In the genomic region with DNA sequence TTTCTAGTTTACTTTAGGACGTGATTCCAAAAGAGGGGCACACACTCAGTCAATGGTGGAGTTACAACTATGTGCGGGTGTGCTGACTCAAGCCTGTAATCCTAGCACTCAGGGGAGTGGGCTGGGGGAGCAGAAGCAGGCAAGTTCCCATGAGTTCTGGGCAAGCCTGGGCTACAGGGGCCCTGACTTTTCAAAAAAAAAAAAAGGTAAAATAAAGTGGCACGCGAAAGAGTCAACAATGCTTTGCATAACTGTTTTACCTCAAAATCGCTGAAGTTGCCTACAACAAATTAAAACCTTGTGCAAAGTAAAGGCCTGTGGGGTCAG, we compare ENCODE assay signal across 9 mouse cellular contexts. TPM values are rescaled to one million over a fixed set of nuclear protein-coding genes. Genes with fewer than 3 reads are reported as not detected.
DNase-seq lines count a peak whose midpoint lies in the region; ATAC-seq and TF ChIP-seq lines count a peak whose summit lies in the region.
"Had no signal": no experiment of that assay in that cellular context is flagged by ENCODE, and none has a peak within 500 bp of the region (broad histone marks: within the 10 kb centered on the region; RNA-seq: fewer than 3 reads in every experiment).

No protein-coding gene starts in this region.

- intact Hi-C loops in left cerebral cortex, adult 2 months (cut with DNase I): loop anchor here (2.0 to 5.0 kb wide), 2 partner anchors 52 to 193 kb away; partner anchors contain the start of gene Bmpr1a

- H3K9me3 ChIP-seq in embryonic facial prominence, embryonic 12.5 days: no peaks in the 10 kb centered on the region
- H3K9me3 ChIP-seq in hindbrain, postnatal 0 days (ENCODE audit: low read length): no peaks in the 10 kb centered on the region

- peak overlapping the region; percentile 74 for H3K4me2 ChIP-seq in embryonic facial prominence, embryonic 12.5 days (replicated peaks)
- H3K4me2 ChIP-seq in hindbrain, postnatal 0 days (ENCODE audit: low read depth, low read length): peak overlapping the region; percentile 72
- H3K4me2 ChIP-seq in myocyte (ENCODE audit: low read depth): peak overlapping the region; percentile 90

- peak overlapping the region; percentile 92 for H3K27ac ChIP-seq in left cerebral cortex, adult 2 months
- peak overlapping the region; percentile 96 for H3K27ac ChIP-seq in embryonic facial prominence, embryonic 12.5 days
- H3K27ac ChIP-seq in hindbrain, postnatal 0 days: peak overlapping the region; percentile 93

- no peaks in the 10 kb centered on the region for H3K36me3 ChIP-seq in embryonic facial prominence, embryonic 12.5 days
- H3K36me3 ChIP-seq in hindbrain, postnatal 0 days (ENCODE audit: insufficient read depth, low read length): no peaks in the 10 kb centered on the region
- peaks cover 12% of the 10 kb centered on the region for H3K36me3 ChIP-seq in myocyte (ENCODE audit: control insufficient read depth, insufficient read depth)

- H3K4me1 ChIP-seq in embryonic facial prominence, embryonic 12.5 days: peaks cover 15% of the 10 kb centered on the region
- no peaks in the 10 kb centered on the region for H3K4me1 ChIP-seq in hindbrain, postnatal 0 days (ENCODE audit: insufficient read depth, low read length)

- H3K9ac ChIP-seq in embryonic facial prominence, embryonic 12.5 days: peak overlapping the region; percentile 98
- H3K9ac ChIP-seq in hindbrain, postnatal 0 days (replicated peaks; ENCODE audit: low read length): peak overlapping the region; percentile 97

- peak overlapping the region; percentile 96 for H3K4me3 ChIP-seq in left cerebral cortex, adult 2 months
- peak overlapping the region; percentile 80 for H3K4me3 ChIP-seq in embryonic facial prominence, embryonic 12.5 days
- H3K4me3 ChIP-seq in hindbrain, postnatal 0 days (ENCODE audit: low read length): peak overlapping the region; percentile 82
- peak overlapping the region; percentile 65 for H3K4me3 ChIP-seq in myocyte

- DNase-seq in left cerebral cortex, adult 2 months (ENCODE audit: extremely low spot score in 1 of 2, low spot score in 2 of 2): no peak
- no peak for DNase-seq in left cerebral cortex, adult 8-10 months (ENCODE audit: low spot score in 2 of 2)
- no peak for DNase-seq in hindbrain, postnatal 0 days (ENCODE audit: low spot score)
- DNase-seq in frontal cortex, postnatal 36 days (ENCODE audit: low spot score in 2 of 2): no peak
- DNase-seq in gastrocnemius, postnatal 10 days: no peak
- DNase-seq in retina, postnatal 1 day: no peak

- TF ChIP-seq POLR2A in myocyte (IDR thresholded peaks at IDR 0.05; ENCODE audit: insufficient read length, low read depth): no peak

- H3K27me3 ChIP-seq in embryonic facial prominence, embryonic 12.5 days: no peaks in the 10 kb centered on the region
- no peaks in the 10 kb centered on the region for H3K27me3 ChIP-seq in hindbrain, postnatal 0 days (ENCODE audit: insufficient read depth, low read length)
- no peaks in the 10 kb centered on the region for H3K27me3 ChIP-seq in myocyte (ENCODE audit: control insufficient read depth, insufficient read depth, insufficient read length)

- H3K79me2 ChIP-seq in myocyte (ENCODE audit: control insufficient read depth, insufficient read depth): peaks cover 40% of the 10 kb centered on the region

- TF ChIP-seq CTCF in left cerebral cortex, adult 2 months (IDR thresholded peaks at IDR 0.05): no peak
- TF ChIP-seq CTCF in hindbrain, postnatal 0 days (IDR thresholded peaks at IDR 0.05; ENCODE audit: low read depth): no peak

- no peak; the same call in 1 of the 2 replicates for ATAC-seq in embryonic facial prominence, embryonic 12.5 days (ENCODE audit: insufficient number of reproducible peaks, insufficient read depth, low FRiP score, low TSS enrichment)
- ATAC-seq in hindbrain, postnatal 0 days: no peak

- WGBS in embryonic facial prominence, embryonic 12.5 days: 8% methylated on average over 5 of the region's 5 CpGs
- WGBS in hindbrain, postnatal 0 days: 11% methylated on average over 5 of the region's 5 CpGs

- peak overlapping the region; percentile 54 for H3ac ChIP-seq in myocyte (ENCODE audit: control insufficient read depth, insufficient read length)

TF ChIP-seq in myocyte, 11 proteins besides CTCF, POLR2A, EP300 and RAD21:
- TF ChIP-seq MAX (IDR thresholded peaks at IDR 0.05; ENCODE audit: low read depth) (no peak), USF1 (IDR thresholded peaks at IDR 0.05; ENCODE audit: low read depth) (no peak), POLR2AphosphoS2 (IDR thresholded peaks at IDR 0.05; ENCODE audit: insufficient read length, low read depth) (no peak), MYOD1 (IDR thresholded peaks at IDR 0.05; ENCODE audit: control insufficient read depth in 1 of 3, insufficient read length in 2 of 3, low read depth in 2 of 3) (no peak), TCF12 (IDR thresholded peaks at IDR 0.05; ENCODE audit: insufficient read depth, poor library complexity, severe bottlenecking) (no peak), SRF (IDR thresholded peaks at IDR 0.05; ENCODE audit: control insufficient read depth, insufficient read length, low read depth) (no peak), MYOG (IDR thresholded peaks at IDR 0.05; ENCODE audit: control insufficient read depth in 1 of 3, insufficient read depth in 1 of 3, insufficient read length in 2 of 3, low read depth in 2 of 3) (no peak), CEBPB (IDR thresholded peaks at IDR 0.05; ENCODE audit: insufficient read depth, poor library complexity, severe bottlenecking) (no peak), E2F4 (IDR thresholded peaks at IDR 0.05; ENCODE audit: insufficient read depth) (no peak), REST (IDR thresholded peaks at IDR 0.05; ENCODE audit: insufficient read depth, insufficient read length) (no peak), TCF3 (IDR thresholded peaks at IDR 0.05; ENCODE audit: insufficient read length, low read depth) (no peak)

RNA-seq across cellular contexts. Expression of gene Shld2, which starts 0.4 kb away (rescaled TPM):
- 10 to 100 TPM; 10.5 to 11.5 TPM for total RNA-seq in left cerebral cortex, adult 2 months (2021)
- total RNA-seq in left cerebral cortex, adult 8-10 months (2022): 10 to 100 TPM; 10.9 to 16.4 (median 12.1) TPM
- polyA plus RNA-seq in embryonic facial prominence, embryonic 12.5 days (2016; fragmentation: Nextera tagmentation; extraction: Ambion mirVana): 17.0 and 17.9 TPM in 2 replicates
- 4.0 and 5.8 TPM in 2 replicates for total RNA-seq in hindbrain, postnatal 0 days (2014; rRNA removed)
- 9.2 and 11.4 TPM in 2 replicates for polyA plus RNA-seq in hindbrain, postnatal 0 days (2015; fragmentation: Nextera tagmentation; extraction: Ambion mirVana)
- 2.6 TPM for polyA plus RNA-seq in myocyte (2012; fragmentation: generic; extraction: Trizol)
- 1 to 10 TPM; 7.1 to 8.0 TPM for total RNA-seq in gastrocnemius, postnatal 10 days (2021)

RNA-seq across cellular contexts. Expression of gene Glud1, which starts 0.7 kb away (rescaled TPM):
- total RNA-seq in left cerebral cortex, adult 2 months (2021): 100 to 1,000 TPM; 281 to 285 TPM
- 100 to 1,000 TPM; 281 to 334 (median 318) TPM for total RNA-seq in left cerebral cortex, adult 8-10 months (2022)
- 102 and 103 TPM in 2 replicates for polyA plus RNA-seq in embryonic facial prominence, embryonic 12.5 days (2016; fragmentation: Nextera tagmentation; extraction: Ambion mirVana)
- total RNA-seq in hindbrain, postnatal 0 days (2014; rRNA removed): 243 and 272 TPM in 2 replicates
- polyA plus RNA-seq in hindbrain, postnatal 0 days (2015; fragmentation: Nextera tagmentation; extraction: Ambion mirVana): 143 and 153 TPM in 2 replicates
- polyA plus RNA-seq in myocyte (2012; fragmentation: generic; extraction: Trizol): 95.8 TPM
- 100 to 1,000 TPM; 116 to 120 TPM for total RNA-seq in gastrocnemius, postnatal 10 days (2021)

RNA-seq across cellular contexts. Expression of gene Fam25c, which starts 45.4 kb away (rescaled TPM):
- not detected for total RNA-seq in left cerebral cortex, adult 2 months (2021)
- total RNA-seq in left cerebral cortex, adult 8-10 months (2022): 1 to 10 TPM in 1 of 4 experiments, not detected in 3; 1.3 TPM
- polyA plus RNA-seq in embryonic facial prominence, embryonic 12.5 days (2016; fragmentation: Nextera tagmentation; extraction: Ambion mirVana): not detected in 2 replicates
- total RNA-seq in hindbrain, postnatal 0 days (2014; rRNA removed): not detected in 2 replicates
- polyA plus RNA-seq in hindbrain, postnatal 0 days (2015; fragmentation: Nextera tagmentation; extraction: Ambion mirVana): not detected in 2 replicates
- not detected for polyA plus RNA-seq in myocyte (2012; fragmentation: generic; extraction: Trizol)
- total RNA-seq in gastrocnemius, postnatal 10 days (2021): not detected
- total RNA-seq: monocyte, adult 5-6 weeks had no signal
